Mouse (Mus musculus) adrenal gland, adult (tissue): ENCODE results near the gene Gm10147.
"Not testable (repeated sequence)": the region's sequence is repeated elsewhere in the genome, so short reads cannot be mapped to it uniquely, and the experiment has no call there.

ENCODE experiments used
- DNase-seq, 2 experiments: peaks; one replicate each; pipeline ENCODE4 v3.0.0; 2022 to 2023; ENCODE audit warnings: low spot score in 1 of 2; ENCODE audit not compliant: inconsistent age in 2 of 2

Gm10147 gene

DNA sequence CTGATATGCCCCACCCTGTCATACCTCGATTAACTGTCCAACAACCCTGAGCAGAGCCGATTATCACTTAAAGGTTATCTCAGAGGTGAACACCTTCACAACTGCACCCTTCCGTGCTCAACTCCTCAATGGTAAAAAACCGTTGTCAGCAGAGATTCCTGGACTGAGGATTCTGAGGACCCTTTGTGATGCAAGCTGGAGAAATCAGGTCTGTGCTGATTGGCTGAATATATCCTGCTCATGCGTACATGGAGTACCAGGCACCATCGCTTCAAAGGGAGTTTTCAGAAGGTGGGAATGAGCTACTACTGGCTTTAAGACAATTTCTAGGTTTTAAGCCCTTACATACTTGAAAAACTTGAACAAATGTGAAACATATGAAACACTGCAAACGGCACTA, at the start of gene Gm10147:
Gene Gm10147, minus strand, starts transcription at position 101 of the 400 bp plus-strand sequence.
- not testable (repeated sequence) for DNase-seq
